Mouse (Mus musculus) heart, adult 2 months (tissue): ENCODE measurements around the gene Msantd2.

Source experiments
- CTCF ChIP-seq: fragments of 200-600 bp; IDR thresholded peaks from 2 replicates; pipeline ENCODE4 v1.8.1; 2022; ENCODE audit warnings: antibody characterized with exemption, mild to moderate bottlenecking, moderate library complexity
- EP300 ChIP-seq: fragments of 200-500 bp; IDR thresholded peaks from 2 replicates; pipeline ENCODE4 v1.6.1; 2011; ENCODE audit warnings: low read depth, low read length, control low read depth; ENCODE audit not compliant: insufficient read depth
- POLR2A ChIP-seq: fragments of 200-500 bp; IDR thresholded peaks from 2 replicates; pipeline ENCODE4 v1.6.1; 2011; ENCODE audit warnings: mild to moderate bottlenecking, low read depth, low read length, control low read depth; ENCODE audit not compliant: insufficient read depth

GRCm38 (mm10) chr9:37473611-37474125 lies 15.5 kb upstream of the Msantd2 start:
- TF ChIP-seq CTCF (no peak), EP300 (no peak), POLR2A (no peak)
